Mouse (Mus musculus) embryonic facial prominence, embryonic 11.5 days (tissue): ENCODE data around the gene Snrnp70. TPM values are rescaled to one million over a fixed set of nuclear protein-coding genes. Genes with fewer than 3 reads are reported as not detected.

Source experiments
- ATAC-seq: fragments of 200-750 bp; cut with Nextera tagmentation; replicated peaks from 2 replicates; pipeline ENCODE4 v1.8.0; 2017; ENCODE audit warnings: low read depth; ENCODE audit not compliant: insufficient number of reproducible peaks, low FRiP score, low TSS enrichment
- DNase-seq: peaks from one replicate; pipeline ENCODE4 v3.0.0-alpha.2; 2015; ENCODE audit warnings: low spot score
- H3K27ac ChIP-seq: fragments of 300-500 bp; sonication (generic); replicated peaks from 2 replicates; pipeline ENCODE4 v1.5.1; 2014; ENCODE audit warnings: mild to moderate bottlenecking, low read depth, low read length, control low read depth
- H3K27me3 ChIP-seq: fragments of 300-500 bp; sonication (generic); 2 replicates; pipeline ENCODE4 v1.6.1; 2014; ENCODE audit warnings: mild to moderate bottlenecking, low read length, moderate library complexity, mixed read lengths; ENCODE audit not compliant: control insufficient read depth, insufficient read depth
- H3K36me3 ChIP-seq: fragments of 300-500 bp; sonication (generic); replicated peaks from 2 replicates; pipeline ENCODE4 v1.6.1; 2014; ENCODE audit warnings: low read depth, mild to moderate bottlenecking, low read length, moderate library complexity, mixed read lengths; ENCODE audit not compliant: control insufficient read depth, insufficient read depth
- H3K4me1 ChIP-seq: fragments of 300-500 bp; sonication (generic); 2 replicates; pipeline ENCODE4 v1.6.1; 2014; ENCODE audit warnings: low read length, mixed read lengths; ENCODE audit not compliant: control insufficient read depth, insufficient read depth
- H3K4me2 ChIP-seq: fragments of 300-500 bp; sonication (generic); 2 replicates; pipeline ENCODE4 v1.6.1; 2014; ENCODE audit warnings: low read depth, mild to moderate bottlenecking, control low read depth, low read length, moderate library complexity
- H3K4me3 ChIP-seq: fragments of 300-500 bp; sonication (generic); 2 replicates; pipeline ENCODE4 v1.5.1; 2014; ENCODE audit warnings: low read depth, low read length, control low read depth
- H3K9ac ChIP-seq: fragments of 300-500 bp; sonication (generic); replicated peaks from 2 replicates; pipeline ENCODE4 v1.6.1; 2014; ENCODE audit warnings: mild to moderate bottlenecking, control low read depth, low read length
- H3K9me3 ChIP-seq: fragments of 300-500 bp; sonication (generic); replicated peaks from 2 replicates; pipeline ENCODE4 v1.6.1; 2016; ENCODE audit warnings: mild to moderate bottlenecking, low read length, inconsistent platforms, mixed read lengths; ENCODE audit not compliant: control insufficient read depth
- WGBS: fragments of 180-500 bp; shearing (Covaris S2); extraction: QIAGEN DNeasy Blood & Tissue Kit; methylation state at CpG from one replicate; pipeline ENCODE4 v1.1.7; 2014; 5-methylcytosine and 5-hydroxymethylcytosine counted together
- polyA plus RNA-seq: library from polyadenylated mRNA; unstranded; fragments of >200 nt; fragmentation: Nextera tagmentation; extraction: Ambion mirVana; gene quantifications from 2 replicates; pipeline ENCODE4 v1.2.1, GENCODE M21; 2014

Snrnp70 gene
- polyA plus RNA-seq, 1 experiment from 2014 or later: 75.0 TPM

DNA sequence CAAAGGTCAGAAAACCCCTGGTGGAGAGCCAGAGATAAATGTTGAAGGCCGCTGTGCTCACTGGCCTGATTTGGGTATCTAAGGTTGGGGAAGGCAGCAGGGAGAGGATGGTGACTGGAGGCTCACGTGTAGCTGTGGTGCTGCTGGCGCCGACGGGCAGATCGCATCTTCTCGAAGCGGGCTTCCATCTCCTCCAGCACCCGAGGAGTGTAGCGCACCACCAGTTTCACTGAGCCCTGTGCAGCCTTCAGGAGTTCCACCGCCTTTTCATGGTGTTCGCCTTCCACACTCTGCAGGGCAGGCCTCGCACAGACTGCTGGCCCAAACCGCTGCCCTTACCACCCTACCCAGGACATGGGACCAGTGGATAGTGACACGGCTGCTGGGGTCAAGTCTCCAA lies 27.4 kb downstream of the Snrnp70 start:
- Histone ChIP-seq H3K27me3 (peaks cover 33% of the 10 kb centered on the region), H3K27ac (no peak overlapping the region), H3K4me1 (peaks cover 12% of the 10 kb centered on the region; the same call in 1 of the 2 replicates), H3K9ac (no peak overlapping the region), H3K4me2 (no peak overlapping the region), H3K9me3 (no peaks in the 10 kb centered on the region), H3K36me3 (no peaks in the 10 kb centered on the region), H3K4me3 (no peak overlapping the region)
- WGBS: 74% methylated on average over 15 of the region's 15 CpGs
- ATAC-seq: no peak
- DNase-seq: no peak

DNA sequence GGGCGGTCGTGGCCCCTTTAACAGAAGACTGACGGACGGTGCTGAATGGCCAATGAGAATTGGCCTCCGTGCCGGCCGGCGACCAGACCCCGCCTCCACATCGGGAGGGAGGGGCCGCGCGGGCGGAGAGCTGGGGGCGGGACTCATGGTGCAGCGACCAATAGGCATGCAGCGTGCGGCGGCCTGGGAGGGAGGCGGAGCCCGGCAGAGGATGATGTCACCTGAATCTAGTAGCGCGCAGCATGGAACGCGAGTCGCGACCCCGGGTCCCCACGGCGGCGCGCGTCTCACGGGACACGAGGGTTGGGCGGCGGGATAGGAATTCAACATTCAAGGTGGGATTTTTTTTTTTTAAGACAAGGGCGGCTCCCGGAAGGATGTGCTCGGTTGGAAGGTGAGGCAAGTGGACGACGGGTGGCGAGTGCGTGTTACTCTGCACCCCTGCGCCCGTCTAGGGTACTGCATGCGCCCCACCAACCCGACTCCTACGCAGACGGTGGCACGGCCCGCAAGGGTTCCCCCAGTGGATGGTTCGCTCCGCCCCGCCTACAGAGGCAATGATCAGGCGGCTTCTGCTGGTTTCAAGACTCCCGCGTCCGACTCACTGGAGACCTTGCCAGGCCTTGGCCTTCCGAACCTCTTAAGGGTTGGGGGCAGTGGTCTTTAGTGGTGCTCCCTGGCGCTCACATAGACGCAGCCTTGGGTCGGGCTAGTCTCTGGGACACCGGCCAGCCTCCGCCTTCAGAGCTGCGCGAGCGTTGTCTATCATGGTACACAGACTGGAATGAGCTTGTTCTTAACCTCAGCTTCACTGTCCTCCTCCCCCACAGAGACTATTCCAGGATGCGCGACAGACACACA lies 28.3 kb downstream of the Snrnp70 start:
- H3K9me3 ChIP-seq: no peaks in the 10 kb centered on the region
- no peak overlapping the region for H3K27ac ChIP-seq
- H3K27me3 ChIP-seq: peaks cover 38% of the 10 kb centered on the region
- peaks cover 12% of the 10 kb centered on the region; the same call in 1 of the 2 replicates for H3K4me1 ChIP-seq
- ATAC-seq: peak; percentile 75
- peak; percentile 95 for DNase-seq
- H3K9ac ChIP-seq: peak overlapping the region; percentile 72; the same call in 1 of the 2 replicates
- H3K4me3 ChIP-seq: peak overlapping the region; percentile 73
- H3K36me3 ChIP-seq: no peaks in the 10 kb centered on the region
- under 1% methylated on average over 67 of the region's 70 CpGs for WGBS
- H3K4me2 ChIP-seq: peak overlapping the region; percentile 95

DNA sequence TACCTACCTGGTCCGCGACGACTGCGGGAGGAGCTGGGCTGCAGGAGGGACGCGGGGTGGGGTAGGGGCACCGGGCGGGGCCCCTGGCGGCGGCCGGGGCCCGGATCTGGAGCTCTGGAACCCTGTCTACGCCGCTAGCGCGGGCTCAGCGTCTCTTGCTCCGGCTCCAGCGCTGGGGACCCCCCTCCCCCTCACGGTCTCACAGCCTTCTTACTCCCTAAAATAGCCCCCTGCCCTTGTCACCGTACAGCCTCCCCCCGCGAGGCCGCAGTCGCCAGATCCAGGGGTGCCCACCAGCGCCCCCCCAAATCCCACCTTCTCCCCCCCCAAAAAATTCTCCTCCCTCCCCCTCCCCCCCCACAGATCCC lies 28.9 kb downstream of the Snrnp70 start, which contains the start of gene Ppfia3:
Gene Ppfia3 (minus strand): TSS at position 368 of the 368 bp plus-strand sequence.
- H3K9ac ChIP-seq: peak within 1 kb of the TSS; percentile 72
- H3K36me3 ChIP-seq: no peaks in the 10 kb centered on the region
- H3K4me3 ChIP-seq: peak within 1 kb of the TSS; percentile 73
- 1% methylated on average over 19 of the region's 26 CpGs for WGBS
- peak within 1 kb of the TSS; percentile 95 for H3K4me2 ChIP-seq
- H3K4me1 ChIP-seq: peaks cover 12% of the 10 kb centered on the region; the same call in 1 of the 2 replicates
- H3K27ac ChIP-seq: no peak within 1 kb of the TSS
- DNase-seq: peak; percentile 58
- peaks cover 38% of the 10 kb centered on the region for H3K27me3 ChIP-seq
- no peaks in the 10 kb centered on the region for H3K9me3 ChIP-seq
- ATAC-seq: peak; percentile 15; the same call in 1 of the 2 replicates

DNA sequence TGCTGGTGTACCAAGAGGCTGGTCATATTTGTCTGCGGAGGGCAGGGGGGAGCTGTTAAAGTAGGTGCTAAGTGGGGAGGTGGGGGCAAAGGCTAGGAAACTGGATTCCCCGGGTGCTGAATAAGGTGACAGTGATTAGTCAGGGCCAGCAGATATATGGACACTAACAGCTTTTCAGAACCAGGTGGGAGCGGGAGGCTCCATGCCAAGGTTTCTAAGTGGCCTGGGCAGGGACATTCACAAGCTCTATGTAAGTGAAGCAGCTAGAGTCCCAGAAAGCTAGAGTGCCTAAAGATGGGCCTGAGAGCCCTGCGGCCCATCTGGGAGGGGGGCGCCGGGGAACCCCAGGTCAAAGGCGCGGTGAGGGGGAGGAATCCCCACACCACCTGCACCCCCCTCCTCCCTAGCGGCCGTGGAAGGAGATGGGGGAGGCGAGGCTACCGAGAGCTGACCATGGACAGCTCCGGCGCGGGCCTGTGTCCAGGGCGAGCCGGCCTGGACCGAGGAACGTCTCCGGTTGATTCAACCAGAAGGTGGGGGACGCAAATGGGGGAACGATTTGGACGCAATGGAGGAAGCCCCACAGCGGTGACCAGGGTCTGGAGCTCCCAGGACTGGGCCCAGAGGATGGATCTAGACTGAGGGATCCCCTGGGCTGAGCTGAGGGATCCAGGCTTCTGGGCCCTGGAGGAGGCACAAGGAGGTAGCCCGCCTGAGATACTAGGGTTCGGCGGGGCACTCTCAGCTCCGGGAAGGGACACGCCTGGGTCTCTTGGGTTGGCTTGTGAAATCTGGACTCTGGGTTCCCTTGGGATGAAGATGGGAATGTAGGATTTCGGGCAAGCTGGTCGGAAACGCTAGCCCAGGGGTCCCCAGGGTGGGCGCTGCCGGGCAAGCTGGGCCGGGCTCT lies 29.5 kb downstream of the Snrnp70 start:
- DNase-seq (peak; percentile 58), ATAC-seq (no peak)
- H3K4me2 ChIP-seq: peak overlapping the region; percentile 95
- H3K36me3 ChIP-seq: no peaks in the 10 kb centered on the region
- H3K27ac ChIP-seq: no peak overlapping the region
- H3K4me1 ChIP-seq: peaks cover 12% of the 10 kb centered on the region; the same call in 1 of the 2 replicates
- peak overlapping the region; percentile 73 for H3K4me3 ChIP-seq
- 3% methylated on average over 35 of the region's 35 CpGs for WGBS
- H3K27me3 ChIP-seq: peaks cover 40% of the 10 kb centered on the region
- no peaks in the 10 kb centered on the region for H3K9me3 ChIP-seq
- peak overlapping the region; percentile 72 for H3K9ac ChIP-seq

DNA sequence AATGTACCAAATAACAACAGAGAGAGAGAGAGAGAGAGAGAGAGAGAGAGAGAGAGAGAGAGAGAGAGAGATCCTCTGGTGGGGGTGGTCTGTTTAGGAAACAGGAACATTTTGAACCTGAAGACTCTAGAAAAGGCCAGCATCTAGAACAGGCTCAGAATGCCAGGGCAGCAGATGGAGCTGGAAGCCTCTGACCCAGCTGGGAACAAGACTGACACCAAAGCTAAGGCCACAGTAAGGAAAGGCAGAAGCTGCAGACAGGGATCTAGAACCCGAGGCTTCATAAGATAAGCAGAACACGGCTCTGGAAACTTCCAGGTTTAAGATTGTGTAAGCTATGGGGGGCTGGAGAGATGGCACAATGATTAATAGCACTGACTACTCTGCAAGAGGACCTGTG lies 31.6 kb downstream of the Snrnp70 start:
- H3K36me3 ChIP-seq: no peaks in the 10 kb centered on the region
- H3K9me3 ChIP-seq: no peaks in the 10 kb centered on the region
- DNase-seq (no peak), ATAC-seq (no peak)
- no peak overlapping the region for H3K9ac ChIP-seq
- no peak overlapping the region for H3K27ac ChIP-seq
- peaks cover 35% of the 10 kb centered on the region for H3K27me3 ChIP-seq
- 87% methylated on average over 2 of the region's 2 CpGs for WGBS
- no peak overlapping the region for H3K4me3 ChIP-seq
- no peak overlapping the region for H3K4me2 ChIP-seq
- H3K4me1 ChIP-seq: peaks cover 10% of the 10 kb centered on the region; the same call in 1 of the 2 replicates

DNA sequence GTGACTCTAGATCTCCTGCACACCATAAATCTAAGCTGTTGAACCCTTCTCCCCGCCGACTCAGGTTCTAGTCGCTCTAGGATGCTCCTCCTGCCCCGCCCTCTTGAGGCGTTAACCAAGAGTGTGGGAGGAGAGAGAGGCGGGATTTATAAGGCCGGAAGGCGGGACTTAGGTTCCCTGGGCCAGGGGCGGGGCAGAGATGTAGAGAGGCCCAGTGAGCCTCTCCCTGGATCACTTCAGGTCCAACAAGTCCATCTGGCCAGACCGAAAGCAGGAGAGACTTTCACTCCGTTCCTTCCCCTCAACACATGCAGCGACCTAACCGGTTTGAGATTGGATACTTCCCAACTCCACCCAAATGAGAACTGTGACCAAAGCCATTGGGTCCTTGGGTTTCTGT lies 32.7 kb downstream of the Snrnp70 start:
- H3K36me3 ChIP-seq: no peaks in the 10 kb centered on the region
- H3K27ac ChIP-seq: no peak overlapping the region
- no peak overlapping the region for H3K4me2 ChIP-seq
- H3K9me3 ChIP-seq: no peaks in the 10 kb centered on the region
- peaks cover 28% of the 10 kb centered on the region for H3K27me3 ChIP-seq
- no peak overlapping the region for H3K9ac ChIP-seq
- no peak overlapping the region for H3K4me3 ChIP-seq
- H3K4me1 ChIP-seq: peaks cover 10% of the 10 kb centered on the region; the same call in 1 of the 2 replicates
- 2% methylated on average over 13 of the region's 13 CpGs for WGBS
- ATAC-seq (no peak), DNase-seq (peak; percentile 70)

DNA sequence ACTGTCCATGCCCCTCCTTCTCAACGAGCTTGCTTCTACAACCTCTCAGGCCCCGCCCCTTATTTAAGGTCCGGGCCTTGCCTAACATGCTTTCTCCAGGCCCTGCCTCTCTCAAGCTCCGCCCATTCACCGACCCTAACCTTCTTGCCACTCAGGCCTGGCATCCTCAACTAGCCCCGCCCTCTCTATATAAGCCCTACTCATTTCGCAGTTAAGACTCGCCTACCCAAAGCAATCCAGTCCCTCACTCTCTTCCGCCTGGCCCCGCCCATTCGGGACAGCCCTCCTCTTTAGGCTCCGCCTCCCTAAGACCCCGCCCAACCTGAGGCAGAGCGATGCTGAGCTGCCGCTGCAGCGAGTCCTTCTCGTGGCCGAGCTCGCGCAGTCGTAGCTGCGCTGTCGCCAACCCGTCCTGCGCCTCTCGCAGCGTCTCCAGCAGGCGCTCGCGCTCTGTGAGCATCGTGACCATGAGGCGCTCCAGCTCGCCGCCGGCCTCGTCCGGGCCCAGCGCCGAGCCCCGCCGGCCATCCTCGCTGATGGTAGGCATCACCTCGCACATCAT lies 34.2 kb downstream of the Snrnp70 start:
- peak overlapping the region; percentile 70 for H3K9ac ChIP-seq
- WGBS: under 1% methylated on average over 43 of the region's 43 CpGs
- DNase-seq (peak; percentile 88), ATAC-seq (peak; percentile 76)
- H3K27me3 ChIP-seq: peaks cover 28% of the 10 kb centered on the region
- no peaks in the 10 kb centered on the region for H3K36me3 ChIP-seq
- H3K9me3 ChIP-seq: no peaks in the 10 kb centered on the region
- no peak overlapping the region for H3K27ac ChIP-seq
- peak overlapping the region; percentile 46 for H3K4me3 ChIP-seq
- peak overlapping the region; percentile 91 for H3K4me2 ChIP-seq
- peaks cover 10% of the 10 kb centered on the region; the same call in 1 of the 2 replicates for H3K4me1 ChIP-seq
